Mouse (Mus musculus): ENCODE data around the gene Rnd1. TPM values are rescaled to one million over a fixed set of nuclear protein-coding genes. Genes with fewer than 3 reads are reported as not detected.

Gene Rnd1
- polyA plus RNA-seq (2017; shearing (Covaris generic)) = 0.70 TPM

GRCm38 (mm10) chr15:98676940-98677728 is at the start of gene Rnd1:
TSS of gene Rnd1 (minus strand) at chr15:98677461.

GRCm38 (mm10) chr15:98707766-98708372 is 30.6 kb upstream of the Rnd1 start, which contains the start of gene Ccdc65:
TSS of gene Ccdc65 (plus strand) at chr15:98708207.

GRCm38 (mm10) chr15:98662567-98663545 is 14.4 kb downstream of the Rnd1 start, which contains the start of gene Ddx23:
TSS of gene Ddx23 (minus strand) at chr15:98662894.

GRCm38 (mm10) chr15:98630540-98630939 is 46.7 kb downstream of the Rnd1 start, which contains the start of gene Cacnb3:
TSS of gene Cacnb3 (plus strand) at chr15:98630840.

Other genes with a start within 250 kb of the Rnd1 start
- not detected for gene Olfr282, start 246.2 kb downstream of the Rnd1 start, polyA plus RNA-seq (2017; shearing (Covaris generic))
- not detected for gene Olfr281, start 224.9 kb downstream of the Rnd1 start, polyA plus RNA-seq (2017; shearing (Covaris generic))
- not detected for gene OR5BS1P, start 207.6 kb downstream of the Rnd1 start, polyA plus RNA-seq (2017; shearing (Covaris generic))
- not detected for gene Lalba, start 194.7 kb downstream of the Rnd1 start, polyA plus RNA-seq (2017; shearing (Covaris generic))
- gene Olfr279, start 185.1 kb downstream of the Rnd1 start, polyA plus RNA-seq (2017; shearing (Covaris generic)) = 0.06 TPM
- 38.3 TPM for gene Kansl2, start 143.2 kb downstream of the Rnd1 start, polyA plus RNA-seq (2017; shearing (Covaris generic))
- 80.8 TPM for gene Ccnt1, start 106.5 kb downstream of the Rnd1 start, polyA plus RNA-seq (2017; shearing (Covaris generic))
- gene 4930415O20Rik, start 106.5 kb downstream of the Rnd1 start, polyA plus RNA-seq (2017; shearing (Covaris generic)) = not detected
- 2.6 TPM for gene Adcy6, start 67.4 kb downstream of the Rnd1 start, polyA plus RNA-seq (2017; shearing (Covaris generic))
- gene Cacnb3, start 46.6 kb downstream of the Rnd1 start, polyA plus RNA-seq (2017; shearing (Covaris generic)) = 0.22 TPM
- gene Ddx23, start 14.6 kb downstream of the Rnd1 start, polyA plus RNA-seq (2017; shearing (Covaris generic)) = 31.8 TPM
- not detected for gene Ccdc65, start 30.7 kb upstream of the Rnd1 start, polyA plus RNA-seq (2017; shearing (Covaris generic))
- 0.46 TPM for gene Fkbp11, start 50.7 kb upstream of the Rnd1 start, polyA plus RNA-seq (2017; shearing (Covaris generic))
- 61.2 TPM for gene Arf3, start 85.8 kb upstream of the Rnd1 start, polyA plus RNA-seq (2017; shearing (Covaris generic))
- 0.23 TPM for gene Wnt10b, start 100.7 kb upstream of the Rnd1 start, polyA plus RNA-seq (2017; shearing (Covaris generic))
- not detected for gene Wnt1, start 112.4 kb upstream of the Rnd1 start, polyA plus RNA-seq (2017; shearing (Covaris generic))
- not detected for gene Ddn, start 132.0 kb upstream of the Rnd1 start, polyA plus RNA-seq (2017; shearing (Covaris generic))
- gene Prkag1, start 154.1 kb upstream of the Rnd1 start, polyA plus RNA-seq (2017; shearing (Covaris generic)) = 119 TPM
- gene Kmt2d, start 193.7 kb upstream of the Rnd1 start, polyA plus RNA-seq (2017; shearing (Covaris generic)) = 24.6 TPM
- gene Rhebl1, start 217.1 kb upstream of the Rnd1 start, polyA plus RNA-seq (2017; shearing (Covaris generic)) = 14.2 TPM
- gene Dhh, start 221.1 kb upstream of the Rnd1 start, polyA plus RNA-seq (2017; shearing (Covaris generic)) = not detected
- gene Lmbr1l, start 240.8 kb upstream of the Rnd1 start, polyA plus RNA-seq (2017; shearing (Covaris generic)) = 62.0 TPM

Measured in activated CD4-positive, CD25-positive, alpha-beta regulatory T cell, adult 9 weeks (primary cell).